Mouse (Mus musculus): ENCODE measurements around the gene Qk. TPM values are rescaled to one million over a fixed set of nuclear protein-coding genes. Genes with fewer than 3 reads are reported as not detected.
A peak's percentile ranks its signal among the peaks of the same experiment; 100 is the strongest.

Qk gene
- polyA plus RNA-seq, 1 experiment = 252 TPM

- H3K27me3 ChIP-seq (ENCODE audit: control insufficient read depth, insufficient read depth, low read length, poor library complexity, severe bottlenecking) = no peaks in the 10 kb centered on the region
- no peak overlapping the region for H3K4me3 ChIP-seq (ENCODE audit: low read depth, low read length)
- no peak overlapping the region for H3K27ac ChIP-seq (ENCODE audit: insufficient read depth, low read length)
- no peak for TF ChIP-seq CTCF (IDR thresholded peaks at IDR 0.05; ENCODE audit: low read depth, low read length)
- TF ChIP-seq EP300 (IDR thresholded peaks at IDR 0.05; ENCODE audit: insufficient read depth, low read depth, low read length) = no peak
- no peak for TF ChIP-seq POLR2A (IDR thresholded peaks at IDR 0.05; ENCODE audit: insufficient read depth, low read length)
- H3K36me3 ChIP-seq (ENCODE audit: control insufficient read depth, insufficient read depth, low read length, poor library complexity, severe bottlenecking) = no peaks in the 10 kb centered on the region
- H3K4me1 ChIP-seq (ENCODE audit: control insufficient read depth, insufficient read depth, low read length) = no peaks in the 10 kb centered on the region
- H3K9me3 ChIP-seq (replicated peaks; ENCODE audit: control insufficient read depth, insufficient read depth, low read length, poor library complexity, severe bottlenecking) = no peaks in the 10 kb centered on the region
- H3K9ac ChIP-seq (ENCODE audit: low read depth, poor library complexity, severe bottlenecking) = no peak overlapping the region
These were observed 2.1 kb upstream of the Qk start for GRCm38 (mm10) chr17:10321754-10322153.

- no peak overlapping the region for H3K27ac ChIP-seq (ENCODE audit: insufficient read depth, low read length)
- no peak overlapping the region for H3K4me3 ChIP-seq (ENCODE audit: low read depth, low read length)
- H3K4me1 ChIP-seq (ENCODE audit: control insufficient read depth, insufficient read depth, low read length) = no peaks in the 10 kb centered on the region
- no peaks in the 10 kb centered on the region for H3K9me3 ChIP-seq (replicated peaks; ENCODE audit: control insufficient read depth, insufficient read depth, low read length, poor library complexity, severe bottlenecking)
- no peaks in the 10 kb centered on the region for H3K27me3 ChIP-seq (ENCODE audit: control insufficient read depth, insufficient read depth, low read length, poor library complexity, severe bottlenecking)
- no peak overlapping the region for H3K9ac ChIP-seq (ENCODE audit: low read depth, poor library complexity, severe bottlenecking)
- H3K36me3 ChIP-seq (ENCODE audit: control insufficient read depth, insufficient read depth, low read length, poor library complexity, severe bottlenecking) = no peaks in the 10 kb centered on the region
- TF ChIP-seq EP300 (IDR thresholded peaks at IDR 0.05; ENCODE audit: insufficient read depth, low read depth, low read length) = no peak
- no peak for TF ChIP-seq POLR2A (IDR thresholded peaks at IDR 0.05; ENCODE audit: insufficient read depth, low read length)
- TF ChIP-seq CTCF (IDR thresholded peaks at IDR 0.05; ENCODE audit: low read depth, low read length) = no peak
These were observed 1.4 kb upstream of the Qk start for GRCm38 (mm10) chr17:10321092-10321491.

- no peaks in the 10 kb centered on the region for H3K27me3 ChIP-seq (ENCODE audit: control insufficient read depth, insufficient read depth, low read length, poor library complexity, severe bottlenecking)
- peak overlapping the region; percentile 89 for H3K9ac ChIP-seq (ENCODE audit: low read depth, poor library complexity, severe bottlenecking)
- H3K27ac ChIP-seq (ENCODE audit: insufficient read depth, low read length) = no peak overlapping the region
- no peaks in the 10 kb centered on the region for H3K4me1 ChIP-seq (ENCODE audit: control insufficient read depth, insufficient read depth, low read length)
- H3K36me3 ChIP-seq (ENCODE audit: control insufficient read depth, insufficient read depth, low read length, poor library complexity, severe bottlenecking) = no peaks in the 10 kb centered on the region
- no peaks in the 10 kb centered on the region for H3K9me3 ChIP-seq (replicated peaks; ENCODE audit: control insufficient read depth, insufficient read depth, low read length, poor library complexity, severe bottlenecking)
- TF ChIP-seq EP300 (IDR thresholded peaks at IDR 0.05; ENCODE audit: insufficient read depth, low read depth, low read length) (no peak), CTCF (IDR thresholded peaks at IDR 0.05; ENCODE audit: low read depth, low read length) (no peak), POLR2A (IDR thresholded peaks at IDR 0.05; ENCODE audit: insufficient read depth, low read length) (no peak)
- peak overlapping the region; percentile 91 for H3K4me3 ChIP-seq (ENCODE audit: low read depth, low read length)
These were observed 769 bp upstream of the Qk start for GRCm38 (mm10) chr17:10320456-10320790.

- Histone ChIP-seq H3K4me1 (ENCODE audit: control insufficient read depth, insufficient read depth, low read length) (no peaks in the 10 kb centered on the region), H3K27ac (ENCODE audit: insufficient read depth, low read length) (peak overlapping the region; percentile 19; the same call in 1 of the 2 replicates), H3K27me3 (ENCODE audit: control insufficient read depth, insufficient read depth, low read length, poor library complexity, severe bottlenecking) (no peaks in the 10 kb centered on the region), H3K9ac (ENCODE audit: low read depth, poor library complexity, severe bottlenecking) (peak overlapping the region; percentile 89), H3K36me3 (ENCODE audit: control insufficient read depth, insufficient read depth, low read length, poor library complexity, severe bottlenecking) (no peaks in the 10 kb centered on the region), H3K9me3 (replicated peaks; ENCODE audit: control insufficient read depth, insufficient read depth, low read length, poor library complexity, severe bottlenecking) (no peaks in the 10 kb centered on the region), H3K4me3 (ENCODE audit: low read depth, low read length) (peak overlapping the region; percentile 33)
- TF ChIP-seq EP300 (IDR thresholded peaks at IDR 0.05; ENCODE audit: insufficient read depth, low read depth, low read length) = no peak
- TF ChIP-seq POLR2A (IDR thresholded peaks at IDR 0.05; ENCODE audit: insufficient read depth, low read length) = no peak
- TF ChIP-seq CTCF (IDR thresholded peaks at IDR 0.05; ENCODE audit: low read depth, low read length) = no peak
These were observed 296 bp downstream of the Qk start for GRCm38 (mm10) chr17:10319431-10319684.

- TF ChIP-seq CTCF (IDR thresholded peaks at IDR 0.05; ENCODE audit: low read depth, low read length) (no peak), EP300 (IDR thresholded peaks at IDR 0.05; ENCODE audit: insufficient read depth, low read depth, low read length) (no peak), POLR2A (IDR thresholded peaks at IDR 0.05; ENCODE audit: insufficient read depth, low read length) (no peak)
- no peaks in the 10 kb centered on the region for H3K4me1 ChIP-seq (ENCODE audit: control insufficient read depth, insufficient read depth, low read length)
These were observed 858 bp downstream of the Qk start for GRCm38 (mm10) chr17:10318561-10319430.

GRCm38 (mm10) chr17:10317981-10318551 lies 1.6 kb downstream of the Qk start:
- TF ChIP-seq POLR2A (IDR thresholded peaks at IDR 0.05; ENCODE audit: insufficient read depth, low read length) (no peak), EP300 (IDR thresholded peaks at IDR 0.05; ENCODE audit: insufficient read depth, low read depth, low read length) (no peak), CTCF (IDR thresholded peaks at IDR 0.05; ENCODE audit: low read depth, low read length) (no peak)

More at GRCm38 (mm10) chr17:10318561-10319430, 858 bp downstream of the Qk start:
- Histone ChIP-seq H3K27ac (ENCODE audit: insufficient read depth, low read length) (peak overlapping the region; percentile 88), H3K9me3 (replicated peaks; ENCODE audit: control insufficient read depth, insufficient read depth, low read length, poor library complexity, severe bottlenecking) (no peaks in the 10 kb centered on the region), H3K4me3 (ENCODE audit: low read depth, low read length) (peak overlapping the region; percentile 96), H3K27me3 (ENCODE audit: control insufficient read depth, insufficient read depth, low read length, poor library complexity, severe bottlenecking) (no peaks in the 10 kb centered on the region), H3K9ac (ENCODE audit: low read depth, poor library complexity, severe bottlenecking) (peak overlapping the region; percentile 89), H3K36me3 (ENCODE audit: control insufficient read depth, insufficient read depth, low read length, poor library complexity, severe bottlenecking) (no peaks in the 10 kb centered on the region)

More at GRCm38 (mm10) chr17:10317981-10318551, 1.6 kb downstream of the Qk start:
- Histone ChIP-seq H3K9me3 (replicated peaks; ENCODE audit: control insufficient read depth, insufficient read depth, low read length, poor library complexity, severe bottlenecking) (no peaks in the 10 kb centered on the region), H3K27ac (ENCODE audit: insufficient read depth, low read length) (peak overlapping the region; percentile 68), H3K4me3 (ENCODE audit: low read depth, low read length) (peak overlapping the region; percentile 93), H3K4me1 (ENCODE audit: control insufficient read depth, insufficient read depth, low read length) (no peaks in the 10 kb centered on the region), H3K27me3 (ENCODE audit: control insufficient read depth, insufficient read depth, low read length, poor library complexity, severe bottlenecking) (no peaks in the 10 kb centered on the region), H3K9ac (ENCODE audit: low read depth, poor library complexity, severe bottlenecking) (peak overlapping the region; percentile 89), H3K36me3 (ENCODE audit: control insufficient read depth, insufficient read depth, low read length, poor library complexity, severe bottlenecking) (no peaks in the 10 kb centered on the region)
